Mouse (Mus musculus) midbrain, embryonic 11.5 days (tissue): ENCODE results near the gene Stx4a. TPM values are rescaled to one million over a fixed set of nuclear protein-coding genes. Genes with fewer than 3 reads are reported as not detected.
A peak's percentile ranks its signal among the peaks of the same experiment; 100 is the strongest.

ENCODE experiments used
- ATAC-seq: fragments of 200-750 bp; cut with Nextera tagmentation; 2 replicates; pipeline ENCODE4 v1.8.0; 2017; ENCODE audit warnings: moderate TSS enrichment, moderate library complexity; ENCODE audit not compliant: low FRiP score
- DNase-seq: peaks from one replicate; pipeline ENCODE4 v3.0.0; 2015; ENCODE audit warnings: low spot score; ENCODE audit errors: missing footprints
- H3K27ac ChIP-seq: fragments of 300-500 bp; sonication (generic); 2 replicates; pipeline ENCODE4 v1.5.1; 2014; ENCODE audit warnings: low read depth, low read length
- H3K27me3 ChIP-seq: fragments of 300-500 bp; sonication (generic); 2 replicates; pipeline ENCODE4 v1.6.1; 2014; ENCODE audit warnings: mild to moderate bottlenecking, low read length, moderate library complexity, mixed read lengths; ENCODE audit not compliant: control insufficient read depth, insufficient read depth
- H3K36me3 ChIP-seq: fragments of 300-500 bp; sonication (generic); 2 replicates; pipeline ENCODE4 v1.6.1; 2014; ENCODE audit warnings: mild to moderate bottlenecking, low read length, moderate library complexity, mixed read lengths; ENCODE audit not compliant: control insufficient read depth, insufficient read depth
- H3K4me1 ChIP-seq: fragments of 300-500 bp; sonication (generic); 2 replicates; pipeline ENCODE4 v1.6.1; 2014; ENCODE audit warnings: low read length; ENCODE audit not compliant: control insufficient read depth, insufficient read depth
- H3K4me2 ChIP-seq: fragments of 300-500 bp; sonication (generic); 2 replicates; pipeline ENCODE4 v1.6.1; 2014; ENCODE audit warnings: mild to moderate bottlenecking, moderate library complexity
- H3K4me3 ChIP-seq: fragments of 300-500 bp; sonication (generic); 2 replicates; pipeline ENCODE4 v1.5.1; 2014; ENCODE audit warnings: low read depth, low read length
- H3K9ac ChIP-seq: fragments of 300-500 bp; sonication (generic); 2 replicates; pipeline ENCODE4 v1.6.1; 2014; ENCODE audit warnings: low read length
- H3K9me3 ChIP-seq: fragments of 300-500 bp; sonication (generic); 2 replicates; pipeline ENCODE4 v1.6.1; 2016; ENCODE audit warnings: low read length; ENCODE audit not compliant: control insufficient read depth
- WGBS: fragments of 180-500 bp; shearing (Covaris S2); extraction: QIAGEN DNeasy Blood & Tissue Kit; methylation state at CpG from one replicate; pipeline ENCODE4 v1.1.7; 2014; 5-methylcytosine and 5-hydroxymethylcytosine counted together
- polyA plus RNA-seq: library from polyadenylated mRNA; unstranded; fragments of >200 nt; fragmentation: Nextera tagmentation; extraction: Ambion mirVana; gene quantifications from 2 replicates; pipeline ENCODE4 v1.2.1, GENCODE M21; 2014

The Stx4a gene
- polyA plus RNA-seq, 1 experiment from 2014 or later: 12.2 TPM

DNA sequence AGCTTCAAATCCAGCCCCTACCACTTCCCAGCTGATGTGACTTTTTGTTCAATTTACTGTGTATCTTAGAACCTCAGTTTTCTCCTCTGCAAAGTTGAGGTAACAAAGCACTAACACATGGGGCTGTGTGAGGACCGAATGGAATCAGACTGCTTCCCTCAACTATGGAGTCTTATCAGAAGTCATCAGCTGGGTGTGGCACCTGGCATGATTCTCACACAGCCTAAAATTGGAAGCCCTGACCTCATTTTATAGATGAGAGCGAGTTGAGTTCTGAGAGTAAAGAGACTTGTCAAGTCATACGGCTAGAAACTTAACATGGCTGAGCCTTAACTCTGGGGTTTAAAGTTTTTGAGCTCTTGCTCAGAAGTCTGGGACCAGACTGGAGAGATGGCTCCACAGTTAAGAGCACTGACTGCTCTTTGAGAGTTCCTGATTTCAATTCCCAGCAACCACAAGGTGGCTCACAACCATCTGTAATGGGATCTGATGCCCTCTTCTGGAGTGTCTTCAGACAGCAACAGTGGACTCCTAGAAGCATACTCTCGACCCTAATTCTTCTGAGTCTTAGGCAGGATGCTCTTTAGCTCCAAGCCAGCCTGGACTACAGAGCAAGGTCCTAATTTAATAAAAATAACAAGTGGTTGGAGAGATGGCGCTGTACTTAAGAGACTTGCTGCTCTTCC, 46.2 kb downstream of the Stx4a start:
- ATAC-seq (no peak), DNase-seq (no peak)
- Histone ChIP-seq H3K4me1 (peaks cover 10% of the 10 kb centered on the region), H3K9ac (no peak overlapping the region), H3K9me3 (no peaks in the 10 kb centered on the region), H3K4me3 (no peak overlapping the region), H3K27ac (no peak overlapping the region), H3K27me3 (no peaks in the 10 kb centered on the region), H3K36me3 (peaks cover 17% of the 10 kb centered on the region; the same call in 1 of the 2 replicates), H3K4me2 (no peak overlapping the region)
- 80% methylated on average over 5 of the region's 5 CpGs for WGBS

DNA sequence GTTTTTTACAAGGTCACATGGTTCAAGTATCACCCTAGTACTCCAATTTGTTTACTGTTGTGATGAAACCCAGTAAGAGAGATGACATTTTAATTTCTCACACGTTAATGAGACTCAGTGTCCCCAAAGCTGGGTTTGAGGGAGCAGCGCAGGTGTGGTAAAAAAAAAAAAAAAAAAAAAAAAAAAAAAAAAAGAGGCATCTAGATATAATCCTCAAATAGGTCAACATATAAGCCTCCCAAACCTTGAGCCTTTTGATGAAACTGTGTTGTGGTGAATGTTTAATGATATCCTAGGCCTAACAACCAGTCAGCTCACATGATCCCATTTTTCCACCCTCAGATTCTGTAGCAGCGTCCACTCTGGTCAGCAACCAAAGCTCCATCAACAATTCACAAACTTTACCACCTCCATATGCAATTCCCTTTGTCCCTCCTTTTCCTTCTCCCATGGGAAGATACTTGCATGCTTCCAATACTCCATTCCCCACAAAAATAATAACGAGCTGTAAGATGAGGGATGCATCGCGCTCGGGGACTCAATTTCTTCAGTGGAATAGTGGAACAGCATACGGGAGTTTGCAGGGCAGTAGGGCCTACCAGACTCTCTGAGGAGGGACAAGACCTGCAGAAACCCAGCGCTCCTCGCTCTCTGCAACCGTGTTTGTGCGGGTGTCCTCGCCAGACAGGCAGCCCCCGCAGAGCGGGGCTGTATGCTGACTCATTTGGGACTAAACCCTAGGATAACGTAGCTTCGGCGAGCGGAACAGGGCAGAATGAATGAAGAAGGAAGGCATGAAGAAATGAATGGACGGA, 50.9 kb downstream of the Stx4a start:
- Histone ChIP-seq H3K4me3 (peak overlapping the region; percentile 95), H3K4me1 (peaks cover 17% of the 10 kb centered on the region), H3K27ac (peak overlapping the region; percentile 99), H3K4me2 (peak overlapping the region; percentile 68), H3K9me3 (no peaks in the 10 kb centered on the region), H3K27me3 (no peaks in the 10 kb centered on the region), H3K9ac (peak overlapping the region; percentile 99), H3K36me3 (peaks cover 14% of the 10 kb centered on the region)
- peak; percentile 40 for ATAC-seq
- no peak for DNase-seq
- WGBS: 5% methylated on average over 20 of the region's 20 CpGs

DNA sequence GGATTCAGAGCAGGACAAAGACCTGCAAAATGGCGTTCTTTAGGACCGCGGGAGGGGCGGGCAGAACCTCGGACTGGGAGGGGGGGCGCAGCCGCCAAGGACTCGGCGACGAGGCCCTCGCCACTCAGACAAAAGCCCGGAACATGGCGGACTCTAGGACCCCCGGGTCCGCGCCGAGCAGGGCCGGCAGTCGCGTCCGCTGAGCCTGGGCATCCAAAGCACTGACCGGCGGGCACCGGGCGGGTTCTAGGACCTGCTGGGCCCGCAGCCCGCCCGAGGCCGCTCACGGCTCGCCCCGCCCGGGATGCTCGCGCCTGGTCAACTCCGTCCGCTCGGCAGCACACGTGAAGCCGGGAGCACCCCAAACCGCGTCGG, 51.5 kb downstream of the Stx4a start:
- Histone ChIP-seq H3K36me3 (peaks cover 20% of the 10 kb centered on the region), H3K4me3 (peak overlapping the region; percentile 95), H3K27me3 (no peaks in the 10 kb centered on the region), H3K4me2 (peak overlapping the region; percentile 69), H3K9me3 (no peaks in the 10 kb centered on the region), H3K27ac (peak overlapping the region; percentile 99), H3K9ac (peak overlapping the region; percentile 99), H3K4me1 (peaks cover 17% of the 10 kb centered on the region)
- under 1% methylated on average over 43 of the region's 43 CpGs for WGBS
- peak; percentile 99 for DNase-seq
- ATAC-seq: peak; percentile 97

DNA sequence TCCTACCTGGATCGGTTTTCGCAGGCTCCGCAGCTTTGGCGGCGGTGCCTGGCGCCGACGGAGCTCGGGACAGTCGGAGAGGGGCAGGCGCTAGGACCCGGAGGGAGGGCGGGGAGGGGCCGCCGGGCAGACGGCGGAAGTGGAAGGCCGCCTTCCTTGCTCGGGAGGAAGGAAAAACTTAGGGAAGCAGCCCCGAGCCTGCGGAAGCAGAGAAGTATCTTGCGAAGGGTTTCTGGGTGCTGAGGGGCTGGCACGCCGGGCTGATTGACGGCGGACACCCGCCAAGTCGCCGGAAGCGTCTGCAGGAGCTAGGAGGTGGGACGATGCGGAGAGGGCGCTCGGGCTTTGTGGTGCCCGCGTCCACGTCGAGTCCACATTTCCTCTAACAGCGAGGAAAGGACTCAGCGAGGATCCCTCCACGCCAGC, 52.0 kb downstream of the Stx4a start, which contains the start of gene Zfp646:
TSS of gene Zfp646 (plus strand) at position 181 of the 426 bp plus-strand sequence.
- Histone ChIP-seq H3K9ac (peak within 1 kb of the TSS; percentile 99), H3K9me3 (no peaks in the 10 kb centered on the region), H3K4me1 (peaks cover 17% of the 10 kb centered on the region), H3K27ac (peak within 1 kb of the TSS; percentile 99), H3K4me2 (peak within 1 kb of the TSS; percentile 69), H3K27me3 (no peaks in the 10 kb centered on the region), H3K4me3 (peak within 1 kb of the TSS; percentile 95), H3K36me3 (peaks cover 23% of the 10 kb centered on the region)
- ATAC-seq (peak; percentile 89), DNase-seq (peak; percentile 99)
- under 1% methylated on average over 41 of the region's 41 CpGs for WGBS

DNA sequence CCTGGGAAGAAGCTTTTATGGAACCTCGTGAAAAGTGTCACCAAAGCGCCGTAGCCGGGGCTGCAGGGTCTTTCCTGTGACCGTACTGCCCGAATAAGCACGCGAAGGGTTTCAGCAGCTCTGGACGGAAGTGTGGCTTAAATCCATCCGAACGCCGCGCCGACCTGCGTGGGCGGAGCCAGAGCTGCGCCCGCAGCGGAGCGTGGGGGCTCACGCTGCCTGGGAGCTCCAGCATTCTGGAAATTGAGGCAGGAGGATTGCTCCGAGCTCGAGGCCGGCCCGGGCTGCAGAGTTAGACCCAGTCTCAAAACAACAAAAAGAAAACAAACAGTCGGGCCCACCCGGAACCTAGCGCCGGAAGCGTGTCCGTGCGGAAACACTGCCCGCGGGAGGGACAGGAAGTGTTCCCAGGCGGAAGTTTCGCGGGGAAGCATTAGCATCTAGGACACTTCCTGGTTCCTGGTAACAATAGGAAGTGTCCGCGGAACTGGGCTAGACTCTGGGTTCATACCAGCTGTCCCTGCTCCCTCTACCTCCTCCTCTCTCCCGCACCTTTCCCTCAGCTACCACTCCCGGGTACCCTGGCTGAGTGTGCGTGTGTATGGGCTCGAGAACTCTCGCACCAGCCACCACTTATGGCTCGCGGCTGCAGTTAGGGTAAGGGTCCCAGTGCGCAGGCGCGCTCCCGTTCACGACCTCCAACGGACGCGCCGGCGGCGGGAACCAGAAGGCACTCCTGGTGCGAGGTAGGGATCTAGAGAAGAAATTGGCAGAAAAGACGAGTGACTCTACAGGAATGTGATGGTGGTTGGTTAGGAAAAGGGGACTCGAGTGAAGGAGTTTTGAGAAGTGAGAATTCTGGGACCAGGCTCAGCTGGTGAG, 52.6 kb downstream of the Stx4a start, which contains the start of gene Zfp668:
TSS of gene Zfp668 (minus strand) at position 362 of the 882 bp plus-strand sequence.
- Histone ChIP-seq H3K36me3 (peaks cover 29% of the 10 kb centered on the region), H3K9me3 (no peaks in the 10 kb centered on the region), H3K27me3 (no peaks in the 10 kb centered on the region), H3K4me2 (peak within 1 kb of the TSS; percentile 69), H3K4me1 (peaks cover 17% of the 10 kb centered on the region), H3K9ac (peak within 1 kb of the TSS; percentile 99), H3K27ac (peak within 1 kb of the TSS; percentile 99), H3K4me3 (peak within 1 kb of the TSS; percentile 95)
- under 1% methylated on average over 60 of the region's 60 CpGs for WGBS
- ATAC-seq: peak; percentile 50
- peak; percentile 100 for DNase-seq

DNA sequence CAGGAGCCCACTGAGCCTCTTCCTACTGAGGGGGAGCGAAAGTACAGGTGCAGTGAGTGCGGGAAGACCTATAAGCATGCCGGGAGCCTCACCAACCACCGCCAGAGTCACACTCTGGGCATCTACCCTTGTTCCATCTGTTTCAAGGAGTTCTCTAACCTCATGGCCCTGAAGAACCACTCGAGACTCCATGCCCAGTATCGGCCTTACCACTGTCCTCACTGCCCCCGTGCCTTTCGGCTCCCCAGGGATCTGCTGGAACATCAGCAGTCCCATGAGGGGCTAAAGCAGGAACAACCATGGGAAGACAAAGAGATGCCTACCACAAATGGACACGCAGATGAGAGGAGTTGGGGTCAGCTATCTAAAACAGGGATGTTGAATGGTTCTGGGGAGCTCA, 55.2 kb downstream of the Stx4a start:
- no peak overlapping the region for H3K4me3 ChIP-seq
- no peaks in the 10 kb centered on the region for H3K9me3 ChIP-seq
- DNase-seq (no peak), ATAC-seq (no peak)
- H3K9ac ChIP-seq: no peak overlapping the region
- no peaks in the 10 kb centered on the region for H3K27me3 ChIP-seq
- peaks cover 15% of the 10 kb centered on the region for H3K4me1 ChIP-seq
- H3K27ac ChIP-seq: no peak overlapping the region
- 97% methylated on average over 9 of the region's 9 CpGs for WGBS
- no peak overlapping the region for H3K4me2 ChIP-seq
- peaks cover 46% of the 10 kb centered on the region for H3K36me3 ChIP-seq

DNA sequence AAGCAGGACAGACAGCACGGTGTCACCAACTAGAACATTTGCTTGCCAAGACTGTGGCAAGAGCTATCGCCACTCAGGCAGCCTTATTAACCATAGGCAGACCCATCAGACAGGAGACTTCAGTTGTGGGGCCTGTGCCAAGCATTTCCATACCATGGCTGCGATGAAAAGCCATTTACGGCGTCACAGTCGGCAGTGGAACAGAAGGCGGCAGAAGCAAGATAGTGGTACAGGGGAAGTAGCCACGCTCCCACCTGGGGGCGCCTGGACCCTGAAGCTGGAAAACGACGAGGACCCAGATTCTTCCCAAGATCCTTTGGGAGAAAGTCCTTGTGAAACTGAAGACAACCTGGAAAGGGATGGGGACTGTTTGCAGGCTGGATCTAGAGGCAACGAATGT, 56.3 kb downstream of the Stx4a start:
- WGBS: 91% methylated on average over 12 of the region's 12 CpGs
- Histone ChIP-seq H3K36me3 (peaks cover 52% of the 10 kb centered on the region), H3K4me1 (peaks cover 11% of the 10 kb centered on the region), H3K27ac (no peak overlapping the region), H3K4me3 (no peak overlapping the region), H3K9me3 (no peaks in the 10 kb centered on the region), H3K4me2 (no peak overlapping the region), H3K9ac (no peak overlapping the region), H3K27me3 (no peaks in the 10 kb centered on the region)
- DNase-seq: no peak
- ATAC-seq: no peak

DNA sequence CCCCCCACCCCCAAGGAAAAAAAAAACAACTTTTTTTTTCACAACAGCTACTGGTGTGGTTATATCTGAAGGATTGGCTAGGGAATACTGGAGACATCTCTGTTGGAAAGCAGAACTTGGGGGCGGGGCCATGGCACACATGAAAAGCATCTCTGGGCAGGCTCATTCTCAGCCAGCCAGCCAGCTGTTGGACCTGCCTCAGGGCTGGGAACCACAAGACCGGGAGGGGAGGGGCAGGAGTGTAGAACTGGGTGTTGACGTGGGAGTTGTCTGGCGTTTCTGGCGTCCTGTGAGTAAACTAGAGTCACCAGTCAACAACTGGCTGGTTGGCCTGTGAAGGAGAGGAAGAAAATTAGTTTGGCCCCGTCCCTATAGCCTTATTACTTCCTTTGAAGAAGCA, 61.9 kb downstream of the Stx4a start:
- WGBS: 79% methylated on average over 6 of the region's 6 CpGs

More for the DNA sequence above, 61.9 kb downstream of the Stx4a start:
- Histone ChIP-seq H3K4me1 (peaks cover 4% of the 10 kb centered on the region), H3K4me3 (no peak overlapping the region), H3K27me3 (no peaks in the 10 kb centered on the region), H3K27ac (no peak overlapping the region), H3K9ac (no peak overlapping the region), H3K4me2 (no peak overlapping the region), H3K9me3 (no peaks in the 10 kb centered on the region), H3K36me3 (peaks cover 50% of the 10 kb centered on the region)
- no peak for ATAC-seq
- no peak for DNase-seq
